Mouse (Mus musculus) neural tube, embryonic 13.5 days (tissue): Measurements from ENCODE around the gene Ccn2. TPM values are rescaled to one million over a fixed set of nuclear protein-coding genes. Genes with fewer than 3 reads are reported as not detected.

Experiments used
- polyA plus RNA-seq: library from polyadenylated mRNA; unstranded; fragments of >200 nt; fragmentation: Nextera tagmentation; extraction: Ambion mirVana; gene quantifications from 2 replicates; pipeline ENCODE4 v1.2.1, GENCODE M21; 2015

The Ccn2 gene
- polyA plus RNA-seq, 1 experiment from 2014 or later: 2.6 TPM

Other genes starting within 250 kb of the Ccn2 start
- 2.2 and 4.1 TPM in 2 replicates for gene Enpp1, start 116.7 kb downstream of the Ccn2 start, polyA plus RNA-seq
- 4.4 and 4.6 TPM in 2 replicates for gene Enpp3, start 247.4 kb downstream of the Ccn2 start, polyA plus RNA-seq